18 mouse cellular contexts compared by ENCODE assay signal in the genomic region with DNA sequence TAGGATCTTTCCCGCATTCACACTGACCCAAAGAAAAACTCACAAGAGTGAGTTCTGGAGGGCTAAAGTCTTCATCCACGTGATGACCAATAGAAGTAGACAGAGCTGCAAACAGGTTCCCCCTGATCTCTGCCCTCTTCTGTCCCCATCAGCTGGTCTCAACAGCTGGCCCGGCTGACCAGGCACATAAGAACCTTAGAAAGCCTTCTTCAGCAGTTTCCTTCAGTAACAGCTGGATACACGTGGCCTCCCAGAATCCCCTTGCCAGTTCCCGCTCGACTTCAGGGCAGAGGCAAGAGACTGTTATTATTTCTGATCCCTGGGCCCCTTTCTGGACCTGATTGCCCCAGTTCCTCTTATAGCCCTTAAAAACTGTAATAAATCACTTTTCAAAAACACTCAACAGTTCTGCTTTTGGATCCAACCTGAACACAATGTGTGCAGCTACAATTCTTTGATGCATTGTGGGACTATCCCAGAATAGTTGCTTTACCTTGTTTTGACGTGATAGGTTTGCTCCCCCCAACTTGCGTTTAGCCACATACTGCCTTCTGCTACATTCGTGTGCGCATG. TPM values are rescaled to one million over a fixed set of nuclear protein-coding genes. Genes with fewer than 3 reads are reported as not detected.
A peak's percentile ranks its signal among the peaks of the same experiment; 100 is the strongest.
DNase-seq lines count a peak whose midpoint lies in the region; ATAC-seq and TF ChIP-seq lines count a peak whose summit lies in the region.
"Had no signal": no experiment of that assay in that cellular context is flagged by ENCODE, and none has a peak within 500 bp of the region (broad histone marks: within the 10 kb centered on the region; RNA-seq: fewer than 3 reads in every experiment).

No protein-coding gene starts in this region.

- no peak for TF ChIP-seq CTCF in lung, adult 2 months (IDR thresholded peaks at IDR 0.05; ENCODE audit: insufficient read depth, low read length)
- TF ChIP-seq CTCF in lung, postnatal 0 days (IDR thresholded peaks at IDR 0.05) = no peak

- 63% methylated on average over 10 of the region's 10 CpGs for WGBS in lung, embryonic 16.5 days
- WGBS in lung, adult 2 months = 61% methylated on average over 10 of the region's 10 CpGs
- 72% methylated on average over 10 of the region's 10 CpGs for WGBS in lung, postnatal 0 days

- no peak for DNase-seq in lung, adult 2 months
- peak; percentile 62 for DNase-seq in lung, postnatal 0 days (ENCODE audit: low spot score)
- DNase-seq in lung, postnatal 4 days = peak; percentile 22 to 64
- no peak for DNase-seq in thymus, postnatal 4 days
- DNase-seq: adrenal gland, postnatal 10 days; cerebellum, adult 11 months; cerebellum, adult 9-11 months; cerebellum, postnatal 36 days; gastrocnemius, postnatal 14 days; heart, adult 2 months had no signal

- TF ChIP-seq EP300 in lung, postnatal 0 days (IDR thresholded peaks at IDR 0.05) = no peak

- H3K27ac ChIP-seq in lung, embryonic 16.5 days (ENCODE audit: low read length) = no peak overlapping the region
- no peak overlapping the region for H3K27ac ChIP-seq in lung, postnatal 0 days (ENCODE audit: low read length)
- H3K27ac ChIP-seq: embryonic facial prominence, embryonic 15.5 days; forebrain, embryonic 15.5 days; heart, adult 2 months; hindbrain, embryonic 15.5 days had no signal

- no peaks in the 10 kb centered on the region for H3K4me1 ChIP-seq in lung, embryonic 16.5 days (replicated peaks; ENCODE audit: control insufficient read depth, insufficient read depth, low read length)
- no peaks in the 10 kb centered on the region for H3K4me1 ChIP-seq in lung, adult 2 months (ENCODE audit: control insufficient read depth, insufficient read depth, low read length)
- no peaks in the 10 kb centered on the region for H3K4me1 ChIP-seq in lung, postnatal 0 days (ENCODE audit: insufficient read depth, low read depth, low read length)
- H3K4me1 ChIP-seq: heart, embryonic 12.5 days; hindbrain, embryonic 15.5 days had no signal

- H3K9ac ChIP-seq in lung, embryonic 16.5 days (ENCODE audit: low read length) = no peak overlapping the region
- H3K9ac ChIP-seq in lung, postnatal 0 days (replicated peaks; ENCODE audit: low read depth) = no peak overlapping the region
- H3K9ac ChIP-seq: embryonic facial prominence, embryonic 15.5 days; forebrain, embryonic 15.5 days; heart, embryonic 12.5 days; hindbrain, embryonic 15.5 days had no signal

- H3K4me3 ChIP-seq in lung, embryonic 16.5 days (ENCODE audit: low read length) = no peak overlapping the region
- H3K4me3 ChIP-seq in lung, adult 2 months (replicated peaks; ENCODE audit: extremely low read depth, low read depth, low read length) = no peak overlapping the region
- no peak overlapping the region for H3K4me3 ChIP-seq in lung, postnatal 0 days (ENCODE audit: low read depth, low read length)
- H3K4me3 ChIP-seq: embryonic facial prominence, embryonic 15.5 days; erythroblast, embryonic 14.5 days; forebrain, embryonic 15.5 days; heart, adult 2 months; heart, embryonic 12.5 days; hindbrain, embryonic 15.5 days had no signal

- H3K27me3 ChIP-seq in lung, embryonic 16.5 days (ENCODE audit: control insufficient read depth, insufficient read depth, low read depth, low read length) = no peaks in the 10 kb centered on the region
- H3K27me3 ChIP-seq in lung, postnatal 0 days (replicated peaks; ENCODE audit: insufficient read depth, low read length) = no peaks in the 10 kb centered on the region
- H3K27me3 ChIP-seq: embryonic facial prominence, embryonic 15.5 days; forebrain, embryonic 15.5 days; heart, embryonic 12.5 days; hindbrain, embryonic 15.5 days had no signal

- ATAC-seq in lung, embryonic 16.5 days (ENCODE audit: low read depth) = peak; percentile 64
- ATAC-seq in lung, postnatal 0 days = peak; percentile 70
- ATAC-seq in CD4-positive, CD25-positive, alpha-beta regulatory T cell, adult 4 months = no peak
- ATAC-seq: forebrain, embryonic 15.5 days had no signal

- no peaks in the 10 kb centered on the region for H3K9me3 ChIP-seq in lung, embryonic 16.5 days (ENCODE audit: control insufficient read depth, low read length)
- no peaks in the 10 kb centered on the region for H3K9me3 ChIP-seq in lung, postnatal 0 days (ENCODE audit: low read length)
- H3K9me3 ChIP-seq: embryonic facial prominence, embryonic 15.5 days; hindbrain, embryonic 15.5 days had no signal

- H3K4me2 ChIP-seq in lung, embryonic 16.5 days (ENCODE audit: low read depth, low read length) = no peak overlapping the region
- no peak overlapping the region for H3K4me2 ChIP-seq in lung, postnatal 0 days (replicated peaks; ENCODE audit: low read depth, low read length)
- H3K4me2 ChIP-seq: embryonic facial prominence, embryonic 15.5 days; forebrain, embryonic 15.5 days; heart, embryonic 12.5 days; hindbrain, embryonic 15.5 days had no signal

- no peak for TF ChIP-seq POLR2A in lung, adult 2 months (IDR thresholded peaks at IDR 0.05; ENCODE audit: borderline replicate concordance, extremely low read depth, low read depth, low read length)

- H3K36me3 ChIP-seq in lung, embryonic 16.5 days (ENCODE audit: control insufficient read depth, insufficient read depth, low read length) = no peaks in the 10 kb centered on the region
- H3K36me3 ChIP-seq in lung, postnatal 0 days (ENCODE audit: insufficient read depth, low read length) = no peaks in the 10 kb centered on the region
- H3K36me3 ChIP-seq: embryonic facial prominence, embryonic 15.5 days; forebrain, embryonic 15.5 days; G1E; heart, embryonic 12.5 days; hindbrain, embryonic 15.5 days had no signal

RNA-seq across cellular contexts. Expression of a gene that starts 43.0 kb away (rescaled TPM):
- polyA plus RNA-seq in lung, embryonic 16.5 days (2015; fragmentation: Nextera tagmentation; extraction: Ambion mirVana) = 101 and 104 TPM in 2 replicates
- polyA plus RNA-seq in lung, adult 2 months (2012; rRNA removed) = 14.8 and 17.6 TPM in 2 replicates
- 110 and 119 TPM in 2 replicates for polyA plus RNA-seq in lung, postnatal 0 days (2015; fragmentation: Nextera tagmentation; extraction: Ambion mirVana)
- 10 to 100 TPM; 30.2 to 42.1 TPM for polyA plus RNA-seq in CD4-positive, CD25-positive, alpha-beta regulatory T cell, adult 4 months (2017; shearing (Covaris generic))

RNA-seq across cellular contexts. Expression of a gene that starts 55.5 kb away (rescaled TPM):
- 21.2 and 26.5 TPM in 2 replicates for polyA plus RNA-seq in lung, embryonic 16.5 days (2015; fragmentation: Nextera tagmentation; extraction: Ambion mirVana)
- 13.4 and 17.4 TPM in 2 replicates for polyA plus RNA-seq in lung, adult 2 months (2012; rRNA removed)
- polyA plus RNA-seq in lung, postnatal 0 days (2015; fragmentation: Nextera tagmentation; extraction: Ambion mirVana) = 13.4 and 17.2 TPM in 2 replicates
- polyA plus RNA-seq in CD4-positive, CD25-positive, alpha-beta regulatory T cell, adult 4 months (2017; shearing (Covaris generic)) = 10 to 100 TPM; 31.9 to 36.1 TPM
- polyA plus RNA-seq: erythroblast, embryonic 14.5 days; G1E had no signal

Comparison
In these comparisons a context has a peak if more than half of its experiments do, and no peak if none do; other contexts are left out.
1. DNase-seq: peak in lung, postnatal 0 days (single experiment) and lung, postnatal 4 days (2 of 2); none in lung, adult 2 months (single experiment) and thymus, postnatal 4 days (single experiment).